Mouse (Mus musculus): ENCODE measurements around the gene Fam89a. TPM values are rescaled to one million over a fixed set of nuclear protein-coding genes. Genes with fewer than 3 reads are reported as not detected.
A peak's percentile ranks its signal among the peaks of the same experiment; 100 is the strongest.

The Fam89a gene
- total and polyA plus RNA-seq, 2 experiments from 2014 or later, result 0.89 TPM; not detected in 1

DNA sequence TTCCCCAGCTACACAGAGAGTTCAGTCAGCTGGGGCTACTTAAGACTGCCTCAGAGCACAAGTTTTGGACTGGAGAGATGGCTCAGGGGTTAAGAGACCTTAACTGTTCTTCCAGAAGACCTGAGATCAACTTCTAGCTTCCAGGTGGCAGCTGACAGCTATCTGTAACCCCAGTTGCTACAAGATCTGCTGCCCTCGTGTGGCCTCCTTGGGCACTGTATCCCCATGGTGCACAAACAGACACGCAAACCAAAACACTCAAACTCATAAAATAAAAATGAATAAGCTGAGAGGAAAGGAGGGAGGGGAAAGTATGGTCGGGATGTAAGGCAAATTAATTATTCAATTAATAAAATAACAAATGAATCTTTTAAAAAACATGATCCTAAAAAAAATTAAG lies 6.9 kb upstream of the Fam89a start:
- Histone ChIP-seq H3K9ac (replicated peaks; ENCODE audit: low read depth, low read length) (no peak overlapping the region), H3K36me3 (replicated peaks; ENCODE audit: control insufficient read depth, insufficient read depth, low read length) (no peaks in the 10 kb centered on the region), H3K27ac (ENCODE audit: low read depth) (no peak overlapping the region), H3K9me3 (replicated peaks; ENCODE audit: control insufficient read depth, low read length) (no peaks in the 10 kb centered on the region), H3K4me3 (ENCODE audit: low read depth, low read length) (no peak overlapping the region), H3K4me1 (ENCODE audit: control insufficient read depth, insufficient read depth) (no peaks in the 10 kb centered on the region), H3K27me3 (ENCODE audit: control insufficient read depth, insufficient read depth, low read length) (no peaks in the 10 kb centered on the region), H3K4me2 (ENCODE audit: low read depth, low read length) (no peak overlapping the region)
- no peak for TF ChIP-seq EP300 (IDR thresholded peaks at IDR 0.05; ENCODE audit: low read depth)
- peak; percentile 44 for TF ChIP-seq CTCF (IDR thresholded peaks at IDR 0.05; ENCODE audit: low read depth)
- WGBS, result 38% methylated on average over 3 of the region's 3 CpGs
- ATAC-seq (ENCODE audit: insufficient read depth, low read depth) (no peak), DNase-seq (ENCODE audit: low spot score) (no peak)

- H3K27ac ChIP-seq (ENCODE audit: low read depth), result no peak overlapping the region
- WGBS, result 68% methylated on average over 5 of the region's 5 CpGs
- TF ChIP-seq EP300 (IDR thresholded peaks at IDR 0.05; ENCODE audit: low read depth) (no peak), CTCF (IDR thresholded peaks at IDR 0.05; ENCODE audit: low read depth) (no peak)
- no peaks in the 10 kb centered on the region for H3K9me3 ChIP-seq (replicated peaks; ENCODE audit: control insufficient read depth, low read length)
- no peak overlapping the region for H3K9ac ChIP-seq (replicated peaks; ENCODE audit: low read depth, low read length)
- H3K4me1 ChIP-seq (ENCODE audit: control insufficient read depth, insufficient read depth), result no peaks in the 10 kb centered on the region
- no peak overlapping the region for H3K4me3 ChIP-seq (ENCODE audit: low read depth, low read length)
- no peaks in the 10 kb centered on the region for H3K36me3 ChIP-seq (replicated peaks; ENCODE audit: control insufficient read depth, insufficient read depth, low read length)
- DNase-seq (ENCODE audit: low spot score), result no peak
- peaks cover 17% of the 10 kb centered on the region for H3K27me3 ChIP-seq (ENCODE audit: control insufficient read depth, insufficient read depth, low read length)
- H3K4me2 ChIP-seq (ENCODE audit: low read depth, low read length), result no peak overlapping the region
- ATAC-seq (ENCODE audit: insufficient read depth, low read depth), result no peak
Measured at GRCm38 (mm10) chr8:124756601-124757000, 5.0 kb upstream of the Fam89a start.

DNA sequence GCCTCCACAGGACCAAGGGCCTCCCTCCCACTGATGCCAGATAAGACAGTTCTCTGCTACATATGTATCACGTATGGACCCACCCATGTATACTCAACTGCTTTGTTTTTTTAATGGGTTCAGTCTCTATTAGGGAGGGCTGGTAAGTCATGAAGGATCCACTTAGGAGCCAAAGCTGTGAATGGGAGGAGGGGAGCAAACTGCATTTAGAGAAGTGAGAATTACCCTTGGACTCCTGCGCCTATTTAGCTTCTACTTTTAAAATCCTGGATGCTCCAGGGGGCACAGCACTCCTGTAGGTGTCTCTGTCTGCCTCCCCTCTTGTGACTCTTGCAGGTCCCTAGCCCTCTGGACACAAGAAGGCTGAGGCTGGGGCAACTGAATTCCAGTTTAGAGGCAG lies 4.5 kb upstream of the Fam89a start:
- peaks cover 21% of the 10 kb centered on the region for H3K27me3 ChIP-seq (ENCODE audit: control insufficient read depth, insufficient read depth, low read length)
- H3K9ac ChIP-seq (replicated peaks; ENCODE audit: low read depth, low read length), result no peak overlapping the region
- TF ChIP-seq CTCF (IDR thresholded peaks at IDR 0.05; ENCODE audit: low read depth) (no peak), EP300 (IDR thresholded peaks at IDR 0.05; ENCODE audit: low read depth) (no peak)
- DNase-seq (ENCODE audit: low spot score) (no peak), ATAC-seq (ENCODE audit: insufficient read depth, low read depth) (no peak)
- H3K4me1 ChIP-seq (ENCODE audit: control insufficient read depth, insufficient read depth), result no peaks in the 10 kb centered on the region
- no peak overlapping the region for H3K4me2 ChIP-seq (ENCODE audit: low read depth, low read length)
- H3K36me3 ChIP-seq (replicated peaks; ENCODE audit: control insufficient read depth, insufficient read depth, low read length), result no peaks in the 10 kb centered on the region
- WGBS, result 61% methylated on average over 2 of the region's 2 CpGs
- no peak overlapping the region for H3K27ac ChIP-seq (ENCODE audit: low read depth)
- H3K4me3 ChIP-seq (ENCODE audit: low read depth, low read length), result no peak overlapping the region
- no peaks in the 10 kb centered on the region for H3K9me3 ChIP-seq (replicated peaks; ENCODE audit: control insufficient read depth, low read length)

DNA sequence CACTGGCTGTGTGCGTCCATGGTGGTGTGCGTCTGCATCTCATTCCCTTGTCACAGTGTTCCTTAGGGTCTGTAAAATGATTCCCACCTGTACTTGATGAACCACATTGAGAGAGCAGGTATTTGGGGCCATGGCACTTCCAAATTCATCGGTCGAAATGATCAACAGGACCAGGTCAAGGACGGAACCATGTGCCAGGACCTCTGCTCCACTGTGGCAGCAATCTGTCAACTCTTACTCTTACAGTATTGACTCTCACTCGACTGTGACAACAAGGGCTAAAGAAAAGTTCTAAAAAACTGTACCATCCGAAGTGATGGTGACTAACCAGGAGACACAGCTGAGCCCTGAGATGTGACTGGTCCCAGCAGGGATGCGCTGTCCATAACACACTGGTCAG lies 3.8 kb upstream of the Fam89a start:
- Histone ChIP-seq H3K27me3 (ENCODE audit: control insufficient read depth, insufficient read depth, low read length) (peaks cover 28% of the 10 kb centered on the region), H3K4me3 (ENCODE audit: low read depth, low read length) (no peak overlapping the region), H3K27ac (ENCODE audit: low read depth) (no peak overlapping the region), H3K9me3 (replicated peaks; ENCODE audit: control insufficient read depth, low read length) (no peaks in the 10 kb centered on the region), H3K36me3 (replicated peaks; ENCODE audit: control insufficient read depth, insufficient read depth, low read length) (no peaks in the 10 kb centered on the region), H3K9ac (replicated peaks; ENCODE audit: low read depth, low read length) (no peak overlapping the region), H3K4me1 (ENCODE audit: control insufficient read depth, insufficient read depth) (no peaks in the 10 kb centered on the region), H3K4me2 (ENCODE audit: low read depth, low read length) (no peak overlapping the region)
- ATAC-seq (ENCODE audit: insufficient read depth, low read depth), result no peak
- TF ChIP-seq EP300 (IDR thresholded peaks at IDR 0.05; ENCODE audit: low read depth) (no peak), CTCF (IDR thresholded peaks at IDR 0.05; ENCODE audit: low read depth) (no peak)
- no peak for DNase-seq (ENCODE audit: low spot score)
- 87% methylated on average over 8 of the region's 8 CpGs for WGBS

DNA sequence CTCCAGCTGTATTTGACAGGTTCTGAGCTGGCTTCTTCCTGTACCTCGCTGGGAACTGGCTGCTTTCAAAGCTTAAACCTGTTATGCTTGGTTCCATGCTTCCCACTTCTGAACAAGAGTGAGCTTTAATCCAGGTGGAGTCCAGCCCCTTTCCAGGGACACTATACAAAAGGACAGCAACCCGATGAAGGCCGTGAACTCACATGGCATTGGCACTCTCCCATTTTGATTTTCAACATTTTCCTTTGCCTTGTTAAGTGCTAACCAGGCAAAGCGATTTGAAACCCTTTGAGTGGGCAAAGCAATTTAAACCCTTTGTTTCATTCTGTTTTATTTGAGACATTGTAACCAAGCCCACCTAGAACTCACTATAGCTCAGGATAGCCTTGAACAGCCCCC lies 3.2 kb upstream of the Fam89a start:
- 49% methylated on average over 4 of the region's 4 CpGs for WGBS
- Histone ChIP-seq H3K36me3 (replicated peaks; ENCODE audit: control insufficient read depth, insufficient read depth, low read length) (no peaks in the 10 kb centered on the region), H3K9ac (replicated peaks; ENCODE audit: low read depth, low read length) (no peak overlapping the region), H3K4me3 (ENCODE audit: low read depth, low read length) (no peak overlapping the region), H3K4me1 (ENCODE audit: control insufficient read depth, insufficient read depth) (no peaks in the 10 kb centered on the region), H3K27ac (ENCODE audit: low read depth) (no peak overlapping the region), H3K4me2 (ENCODE audit: low read depth, low read length) (no peak overlapping the region), H3K27me3 (ENCODE audit: control insufficient read depth, insufficient read depth, low read length) (peaks cover 35% of the 10 kb centered on the region), H3K9me3 (replicated peaks; ENCODE audit: control insufficient read depth, low read length) (no peaks in the 10 kb centered on the region)
- no peak for TF ChIP-seq CTCF (IDR thresholded peaks at IDR 0.05; ENCODE audit: low read depth)
- DNase-seq (ENCODE audit: low spot score) (no peak), ATAC-seq (ENCODE audit: insufficient read depth, low read depth) (no peak)

DNA sequence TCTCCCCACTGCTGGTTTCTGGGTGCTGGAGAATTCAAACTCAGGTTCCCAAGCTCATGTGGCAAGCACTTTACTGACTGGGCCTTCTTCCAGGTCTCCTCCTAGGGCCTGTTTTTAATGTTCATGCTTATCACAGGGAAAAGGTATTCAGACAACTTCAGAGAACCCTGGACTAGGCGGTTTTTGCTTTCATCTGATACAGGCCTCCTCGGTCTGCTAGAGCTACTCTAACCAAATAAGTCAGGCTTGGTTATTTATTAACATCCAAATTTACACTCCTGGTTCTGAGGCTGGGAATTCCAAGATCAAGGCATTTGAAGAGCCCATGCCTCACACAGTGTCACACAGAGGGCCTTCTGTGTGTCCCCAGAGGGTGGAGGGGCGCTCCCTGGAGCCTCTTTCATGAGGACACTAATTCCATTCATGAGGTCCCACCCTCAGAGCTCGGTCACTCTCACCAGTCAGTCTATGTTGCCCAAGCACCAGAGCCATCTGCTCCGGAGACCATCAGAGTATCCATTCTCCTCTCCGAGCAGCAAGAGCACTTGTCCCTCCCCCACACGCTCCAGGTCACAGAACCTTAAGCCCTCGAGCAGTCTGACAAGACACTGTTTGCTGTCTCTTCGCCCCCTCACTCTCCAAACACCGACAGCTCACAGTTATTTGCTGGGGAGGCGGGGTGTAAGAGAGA lies 2.6 kb upstream of the Fam89a start:
- Histone ChIP-seq H3K9me3 (replicated peaks; ENCODE audit: control insufficient read depth, low read length) (no peaks in the 10 kb centered on the region), H3K27ac (ENCODE audit: low read depth) (no peak overlapping the region), H3K9ac (replicated peaks; ENCODE audit: low read depth, low read length) (no peak overlapping the region), H3K4me2 (ENCODE audit: low read depth, low read length) (no peak overlapping the region), H3K27me3 (ENCODE audit: control insufficient read depth, insufficient read depth, low read length) (peaks cover 35% of the 10 kb centered on the region), H3K36me3 (replicated peaks; ENCODE audit: control insufficient read depth, insufficient read depth, low read length) (no peaks in the 10 kb centered on the region), H3K4me1 (ENCODE audit: control insufficient read depth, insufficient read depth) (no peaks in the 10 kb centered on the region), H3K4me3 (ENCODE audit: low read depth, low read length) (no peak overlapping the region)
- DNase-seq (ENCODE audit: low spot score) (no peak), ATAC-seq (ENCODE audit: insufficient read depth, low read depth) (no peak)
- TF ChIP-seq CTCF (IDR thresholded peaks at IDR 0.05; ENCODE audit: low read depth) (no peak), EP300 (IDR thresholded peaks at IDR 0.05; ENCODE audit: low read depth) (no peak)
- WGBS, result 27% methylated on average over 11 of the region's 11 CpGs
